Mouse (Mus musculus) heart, embryonic 11.5 days (tissue): ENCODE results near the gene Adcy1. TPM values are rescaled to one million over a fixed set of nuclear protein-coding genes. Genes with fewer than 3 reads are reported as not detected.

Experiments used
- ATAC-seq: fragments of 200-750 bp; cut with Nextera tagmentation; replicated peaks from 2 replicates; pipeline ENCODE4 v1.8.0; 2017; ENCODE audit warnings: moderate library complexity; ENCODE audit not compliant: insufficient number of reproducible peaks, low FRiP score, low TSS enrichment
- H3K27ac ChIP-seq: fragments of 300-500 bp; sonication (generic); 2 replicates; pipeline ENCODE4 v1.5.1; 2014; ENCODE audit warnings: mild to moderate bottlenecking, low read depth, low read length
- H3K27me3 ChIP-seq: fragments of 300-500 bp; sonication (generic); 2 replicates; pipeline ENCODE4 v1.6.1; 2014; ENCODE audit warnings: mild to moderate bottlenecking, low read length, mixed read lengths; ENCODE audit not compliant: control insufficient read depth, insufficient read depth
- H3K36me3 ChIP-seq: fragments of 300-500 bp; sonication (generic); 2 replicates; pipeline ENCODE4 v1.6.1; 2014; ENCODE audit warnings: mild to moderate bottlenecking, low read length, moderate library complexity, mixed read lengths; ENCODE audit not compliant: control insufficient read depth, insufficient read depth
- H3K4me1 ChIP-seq: fragments of 300-500 bp; sonication (generic); 2 replicates; pipeline ENCODE4 v1.6.1; 2014; ENCODE audit warnings: low read length; ENCODE audit not compliant: control insufficient read depth, insufficient read depth
- H3K4me2 ChIP-seq: fragments of 300-500 bp; sonication (generic); 2 replicates; pipeline ENCODE4 v1.6.1; 2014; ENCODE audit warnings: mild to moderate bottlenecking, moderate library complexity
- H3K4me3 ChIP-seq: fragments of 300-500 bp; sonication (generic); 2 replicates; pipeline ENCODE4 v1.5.1; 2014; ENCODE audit warnings: low read depth, low read length
- H3K9ac ChIP-seq: fragments of 300-500 bp; sonication (generic); 2 replicates; pipeline ENCODE4 v1.6.1; 2014; ENCODE audit warnings: mild to moderate bottlenecking, low read depth, low read length, moderate library complexity
- H3K9me3 ChIP-seq: fragments of 300-500 bp; sonication (generic); replicated peaks from 2 replicates; pipeline ENCODE4 v1.6.1; 2016; ENCODE audit warnings: low read length; ENCODE audit not compliant: control insufficient read depth
- WGBS: fragments of 180-500 bp; shearing (Covaris S2); extraction: QIAGEN DNeasy Blood & Tissue Kit; methylation state at CpG from one replicate; pipeline ENCODE4 v1.1.7; 2014; ENCODE audit not compliant: insufficient replicate concordance; 5-methylcytosine and 5-hydroxymethylcytosine counted together
- polyA plus RNA-seq: library from polyadenylated mRNA; unstranded; fragments of >200 nt; fragmentation: Nextera tagmentation; extraction: Ambion mirVana; gene quantifications from 2 replicates; pipeline ENCODE4 v1.2.1, GENCODE M21; 2014

Gene Adcy1
- polyA plus RNA-seq, 1 experiment from 2014 or later = 2.5 TPM

DNA sequence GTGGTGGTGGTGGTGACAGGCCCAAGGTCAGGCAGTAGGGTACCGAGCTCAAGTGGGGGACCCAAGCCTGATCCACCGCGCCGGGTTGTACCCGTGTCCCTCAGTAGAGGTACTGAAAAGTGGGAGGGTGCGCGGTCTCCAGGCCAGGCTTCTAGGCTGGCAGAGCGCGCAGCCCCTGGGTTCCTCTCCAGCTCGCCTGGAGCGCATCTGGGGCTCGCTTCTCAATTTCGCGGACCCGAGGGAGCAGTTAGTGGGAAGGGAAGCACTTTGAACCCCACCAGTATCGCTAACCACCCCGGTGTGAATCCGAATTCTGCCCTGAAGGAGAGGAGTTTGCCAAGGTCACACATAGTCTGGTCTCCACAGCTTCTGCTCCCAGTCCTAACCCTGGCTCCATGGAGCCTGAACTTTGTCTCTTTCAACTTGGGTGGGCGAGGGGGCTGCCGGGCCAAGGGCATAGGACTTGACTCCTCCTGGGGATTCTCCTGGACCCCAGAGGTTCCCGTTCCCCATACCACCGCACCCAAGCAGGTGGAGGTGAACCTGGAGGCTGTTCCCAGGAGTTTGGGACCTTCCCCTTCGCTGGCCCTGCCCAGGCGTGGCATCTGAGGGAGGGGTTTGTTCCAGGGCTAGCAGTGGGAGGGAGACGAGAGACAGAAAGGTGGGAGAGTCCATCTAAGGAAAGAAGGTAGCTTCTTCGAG lies 1.3 kb downstream of the Adcy1 start:
- H3K4me3 ChIP-seq = peak overlapping the region; percentile 59
- 4% methylated on average over 26 of the region's 26 CpGs for WGBS
- H3K9ac ChIP-seq = no peak overlapping the region
- peaks cover 51% of the 10 kb centered on the region for H3K27me3 ChIP-seq
- no peak overlapping the region for H3K27ac ChIP-seq
- peak overlapping the region; percentile 91 for H3K4me2 ChIP-seq
- no peaks in the 10 kb centered on the region for H3K36me3 ChIP-seq
- ATAC-seq = no peak
- H3K4me1 ChIP-seq = peaks cover 11% of the 10 kb centered on the region
- no peaks in the 10 kb centered on the region for H3K9me3 ChIP-seq

DNA sequence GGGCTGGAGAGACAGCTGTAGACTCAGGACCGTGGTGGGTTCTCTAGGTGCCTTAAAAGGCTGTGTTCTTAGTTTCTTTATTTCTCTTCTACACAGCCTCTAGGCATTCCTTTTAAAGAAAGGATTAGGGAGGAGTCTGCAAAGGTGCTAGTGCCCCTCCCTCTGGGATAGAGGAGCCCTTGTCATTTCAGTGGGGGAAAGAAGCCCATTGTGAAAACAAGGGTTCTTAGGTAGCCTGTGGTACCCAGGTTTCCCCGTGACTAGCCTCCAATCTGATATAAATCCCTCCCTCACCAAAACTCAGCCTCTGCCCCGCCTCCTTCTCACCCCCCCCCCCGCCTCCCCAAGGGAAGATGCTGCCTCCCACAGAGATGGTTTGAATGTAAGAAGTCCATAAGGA lies 2.1 kb downstream of the Adcy1 start:
- no peak for ATAC-seq
- peaks cover 47% of the 10 kb centered on the region for H3K27me3 ChIP-seq
- H3K36me3 ChIP-seq = no peaks in the 10 kb centered on the region
- WGBS = 12% methylated on average over 4 of the region's 4 CpGs
- H3K27ac ChIP-seq = no peak overlapping the region
- no peaks in the 10 kb centered on the region for H3K9me3 ChIP-seq
- H3K4me2 ChIP-seq = peak overlapping the region; percentile 91
- H3K9ac ChIP-seq = no peak overlapping the region
- peaks cover 11% of the 10 kb centered on the region for H3K4me1 ChIP-seq
- no peak overlapping the region for H3K4me3 ChIP-seq

DNA sequence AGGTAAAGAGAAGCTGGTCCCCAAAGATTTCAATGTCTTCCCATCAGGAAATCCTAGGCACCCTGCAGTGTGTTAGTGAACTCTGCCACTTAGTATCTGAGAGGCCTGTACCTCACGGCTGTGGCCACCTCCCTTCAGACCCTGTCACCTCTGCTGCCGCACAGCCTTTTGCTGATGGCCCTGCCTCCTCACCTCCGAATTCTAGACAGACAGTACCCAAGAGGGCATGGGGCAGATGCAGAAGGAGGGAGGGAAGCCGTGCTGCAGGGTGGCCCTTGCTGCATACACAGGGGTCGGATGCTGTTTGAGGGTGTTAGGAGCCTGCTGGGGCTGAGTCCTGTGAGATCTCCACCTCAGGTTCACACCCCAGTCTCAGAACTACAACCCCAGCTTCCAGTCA lies 2.6 kb downstream of the Adcy1 start:
- Histone ChIP-seq H3K36me3 (no peaks in the 10 kb centered on the region), H3K27ac (no peak overlapping the region), H3K4me1 (peaks cover 11% of the 10 kb centered on the region), H3K27me3 (peaks cover 44% of the 10 kb centered on the region), H3K9me3 (no peaks in the 10 kb centered on the region), H3K9ac (no peak overlapping the region), H3K4me2 (no peak overlapping the region), H3K4me3 (no peak overlapping the region)
- no peak for ATAC-seq
- 30% methylated on average over 5 of the region's 5 CpGs for WGBS

DNA sequence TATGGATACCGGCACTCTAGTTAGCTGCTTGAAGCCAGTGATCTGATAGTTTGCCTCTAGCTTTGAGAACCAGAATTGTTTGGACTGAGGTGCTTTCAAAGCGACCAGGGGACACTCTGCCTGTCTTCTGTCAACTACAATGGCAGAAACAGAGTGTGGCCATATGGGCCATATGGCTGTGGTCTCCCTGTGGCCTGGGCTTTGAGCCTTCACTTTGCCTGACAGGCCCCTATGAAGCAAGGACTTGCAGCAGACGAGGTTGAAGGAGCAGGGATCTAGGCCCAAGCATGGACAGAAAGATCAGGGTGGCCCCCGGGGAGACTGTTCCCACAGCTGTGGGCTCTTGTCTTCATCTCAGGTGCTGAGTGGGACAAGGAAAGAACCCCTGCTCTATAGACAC lies 4.0 kb downstream of the Adcy1 start:
- Histone ChIP-seq H3K27ac (no peak overlapping the region), H3K36me3 (no peaks in the 10 kb centered on the region), H3K9me3 (no peaks in the 10 kb centered on the region), H3K4me2 (no peak overlapping the region), H3K4me3 (no peak overlapping the region), H3K27me3 (peaks cover 33% of the 10 kb centered on the region), H3K4me1 (peaks cover 13% of the 10 kb centered on the region), H3K9ac (no peak overlapping the region)
- no peak for ATAC-seq
- WGBS = 70% methylated on average over 4 of the region's 4 CpGs

DNA sequence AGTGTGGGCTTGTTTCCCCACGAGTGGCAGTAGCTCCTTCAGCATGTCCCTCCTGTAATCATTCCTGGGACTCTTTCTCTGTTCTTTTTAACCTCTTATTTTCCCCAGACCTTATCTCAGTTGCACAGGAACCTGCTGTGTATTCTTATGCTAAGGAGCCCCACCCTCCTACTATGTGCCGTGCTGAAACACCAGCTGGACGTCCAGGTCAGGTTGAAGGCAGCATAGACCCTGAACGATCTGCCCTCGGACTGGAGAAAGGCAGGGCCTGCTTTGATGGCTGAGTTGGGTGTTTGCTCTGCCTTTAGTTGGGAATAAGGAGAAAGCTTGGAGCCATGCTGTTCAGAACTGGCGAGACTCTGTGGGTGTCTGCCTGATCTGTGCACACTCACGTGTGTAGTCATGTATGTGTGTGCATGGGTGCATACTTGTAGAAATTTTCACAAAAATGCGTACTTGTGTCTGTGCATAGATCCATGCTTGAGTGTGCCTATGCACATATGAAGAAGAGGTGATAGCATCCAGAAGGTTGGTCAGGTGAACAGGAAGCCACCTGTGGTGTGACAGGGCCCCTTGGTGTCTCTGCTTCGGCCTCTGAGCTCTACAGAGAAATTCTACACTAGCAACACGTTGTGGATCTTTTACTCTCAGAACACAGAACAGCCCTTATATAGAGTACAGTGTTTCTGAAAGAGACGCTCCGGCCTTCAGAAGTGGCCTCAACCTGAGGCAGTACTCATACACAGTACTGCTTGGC lies 5.4 kb downstream of the Adcy1 start:
- peaks cover 16% of the 10 kb centered on the region for H3K4me1 ChIP-seq
- H3K9ac ChIP-seq = no peak overlapping the region
- no peaks in the 10 kb centered on the region for H3K9me3 ChIP-seq
- H3K4me2 ChIP-seq = no peak overlapping the region
- WGBS = 72% methylated on average over 12 of the region's 12 CpGs
- H3K27ac ChIP-seq = no peak overlapping the region
- H3K4me3 ChIP-seq = no peak overlapping the region
- no peaks in the 10 kb centered on the region for H3K36me3 ChIP-seq
- ATAC-seq = no peak
- H3K27me3 ChIP-seq = peaks cover 32% of the 10 kb centered on the region

DNA sequence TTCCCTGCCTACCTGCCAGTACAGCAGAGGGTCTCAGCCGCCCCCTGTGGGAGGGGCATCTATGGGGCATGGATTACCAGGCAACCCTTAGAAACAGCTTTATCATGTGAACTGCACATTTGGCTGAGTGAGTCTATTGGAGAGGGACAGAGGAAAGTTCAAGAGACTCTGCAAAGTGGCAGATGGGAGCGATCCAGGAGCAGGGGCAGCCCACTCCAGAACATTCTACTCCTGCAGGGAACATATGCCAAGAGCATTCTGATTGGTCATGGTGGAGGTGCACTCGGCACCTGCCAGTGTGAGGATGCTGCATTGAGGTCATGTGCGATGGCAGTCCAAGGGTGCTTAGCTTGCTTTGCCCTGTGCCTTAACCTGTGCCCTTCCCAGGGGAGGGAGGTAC lies 6.5 kb downstream of the Adcy1 start:
- WGBS = 92% methylated on average over 4 of the region's 4 CpGs
- ATAC-seq = no peak
- H3K9ac ChIP-seq = no peak overlapping the region
- H3K4me2 ChIP-seq = no peak overlapping the region
- no peaks in the 10 kb centered on the region for H3K36me3 ChIP-seq
- H3K27ac ChIP-seq = no peak overlapping the region
- peaks cover 9% of the 10 kb centered on the region for H3K4me1 ChIP-seq
- peaks cover 22% of the 10 kb centered on the region for H3K27me3 ChIP-seq
- H3K9me3 ChIP-seq = no peaks in the 10 kb centered on the region
- H3K4me3 ChIP-seq = no peak overlapping the region

DNA sequence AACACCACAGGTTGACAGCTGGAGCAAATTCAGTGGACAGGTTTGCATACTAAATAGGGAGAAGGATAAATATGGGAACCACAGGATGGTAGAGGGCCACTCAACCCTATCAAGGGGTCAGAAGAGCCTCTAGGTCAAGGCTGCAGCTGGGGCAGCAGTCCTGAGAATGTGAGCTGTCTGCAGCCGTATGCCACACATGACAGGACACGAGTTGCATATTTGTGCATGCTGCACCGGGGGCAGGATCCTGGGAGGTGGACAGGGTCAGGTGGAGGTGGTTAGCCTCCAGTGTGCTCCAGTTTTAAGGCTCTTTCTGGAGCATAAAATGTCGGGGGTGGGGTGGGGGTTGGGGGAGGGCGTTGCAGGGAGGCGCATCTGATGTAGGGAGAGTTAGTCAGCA lies 8.3 kb downstream of the Adcy1 start:
- WGBS = 58% methylated on average over 6 of the region's 6 CpGs

DNA sequence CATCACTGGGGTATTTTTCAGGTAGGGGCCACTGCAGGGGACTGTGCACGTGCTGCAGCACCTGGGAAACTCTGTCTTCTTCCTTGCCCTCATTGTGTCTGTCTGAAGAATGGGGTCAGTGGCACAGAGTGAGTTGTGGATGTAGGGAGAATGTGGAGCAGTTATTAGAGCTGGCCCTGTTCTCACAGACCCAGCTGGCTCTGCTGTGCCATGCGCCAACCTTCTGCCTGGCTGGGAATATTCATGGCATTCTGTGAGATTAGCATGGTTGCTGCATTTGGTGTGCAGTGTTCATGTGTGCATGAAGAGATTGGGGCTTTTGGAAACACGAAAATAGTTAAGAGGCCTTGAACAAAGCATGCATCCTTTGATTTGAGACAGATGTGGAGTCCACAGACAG lies 10.3 kb downstream of the Adcy1 start:
- H3K27ac ChIP-seq = no peak overlapping the region
- no peak overlapping the region for H3K4me3 ChIP-seq
- WGBS = 79% methylated on average over 3 of the region's 3 CpGs
- no peak for ATAC-seq
- H3K27me3 ChIP-seq = no peaks in the 10 kb centered on the region
- no peaks in the 10 kb centered on the region for H3K36me3 ChIP-seq
- no peak overlapping the region for H3K4me2 ChIP-seq
- H3K9me3 ChIP-seq = no peaks in the 10 kb centered on the region
- no peak overlapping the region for H3K9ac ChIP-seq
- H3K4me1 ChIP-seq = peaks cover 8% of the 10 kb centered on the region; the same call in 1 of the 2 replicates

More for the DNA sequence above, 8.3 kb downstream of the Adcy1 start:
- Histone ChIP-seq H3K27me3 (peaks cover 6% of the 10 kb centered on the region), H3K4me2 (no peak overlapping the region), H3K4me1 (peaks cover 8% of the 10 kb centered on the region; the same call in 1 of the 2 replicates), H3K9ac (no peak overlapping the region), H3K9me3 (no peaks in the 10 kb centered on the region), H3K36me3 (no peaks in the 10 kb centered on the region), H3K4me3 (no peak overlapping the region), H3K27ac (no peak overlapping the region)
- no peak for ATAC-seq
